Mouse (Mus musculus): ENCODE results near the gene Rest.

The Rest gene

DNA sequence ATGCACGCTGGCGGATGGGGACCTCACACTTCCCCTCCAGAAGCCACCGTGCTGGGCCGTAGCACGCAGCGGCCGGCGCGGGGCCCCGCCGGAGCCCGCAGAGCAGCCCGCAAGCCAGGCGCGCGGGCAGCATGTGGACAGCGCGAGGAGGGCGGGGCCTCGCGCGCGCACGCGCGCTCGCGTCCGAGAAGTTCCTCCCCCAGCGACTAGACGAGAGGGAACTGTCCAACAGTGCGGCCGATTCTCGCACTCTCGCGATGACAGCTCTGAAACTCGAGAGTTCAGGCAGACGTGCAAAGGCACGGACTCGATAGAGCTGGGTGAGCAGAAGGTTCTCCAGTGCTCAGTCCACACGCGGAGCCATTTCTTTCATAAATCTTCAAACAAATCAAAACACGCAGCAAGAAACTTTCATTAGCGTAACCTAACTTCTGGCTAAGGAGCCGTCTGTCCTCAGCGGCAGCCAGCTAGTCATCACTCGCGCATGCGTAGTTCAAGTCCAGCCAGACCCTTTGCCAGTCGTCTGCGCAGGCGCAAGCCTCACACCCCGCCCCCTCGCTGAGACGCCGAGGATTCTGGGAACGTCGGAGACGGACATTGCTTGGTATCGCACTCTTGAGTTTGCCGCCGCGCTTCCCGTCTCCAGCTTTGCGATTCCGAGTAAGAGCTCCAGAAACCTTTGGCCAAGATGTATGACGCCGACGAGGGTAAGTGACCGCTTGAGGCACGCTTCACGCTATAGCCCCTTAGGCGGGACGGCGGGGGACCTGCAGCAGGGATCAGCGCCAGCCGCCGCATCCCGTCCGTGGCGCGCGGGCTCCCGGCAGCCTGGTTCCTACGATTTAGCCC, 44.9 kb downstream of the Rest start, which contains the start of the genes Noa1 and Polr2b:
Gene Noa1, minus strand, starts transcription at position 161 of the 849 bp plus-strand sequence.
Gene Polr2b, plus strand, starts transcription at position 224 of the 849 bp plus-strand sequence.
- DNase-seq = peak; percentile 98 to 99

DNA sequence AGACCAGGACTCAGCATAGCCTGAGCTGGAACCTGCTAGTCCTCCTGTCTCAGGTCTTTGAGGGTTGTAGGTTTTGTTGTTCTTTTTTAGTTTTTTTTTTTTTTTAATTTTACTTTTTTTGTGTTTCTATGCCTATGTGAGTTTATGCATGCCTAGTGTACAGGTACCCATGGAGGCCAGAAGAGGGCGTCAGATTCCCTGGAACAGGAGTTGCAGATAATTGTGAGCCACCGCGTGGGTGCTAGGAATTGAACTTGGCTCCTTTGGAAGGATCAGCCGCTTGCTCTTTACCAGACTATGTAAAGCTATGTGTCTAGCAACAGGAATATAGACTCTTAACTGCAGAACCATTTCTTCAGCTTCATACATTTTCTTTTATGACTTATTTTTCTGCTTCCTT, 48.9 kb downstream of the Rest start:
- no peak for DNase-seq

DNA sequence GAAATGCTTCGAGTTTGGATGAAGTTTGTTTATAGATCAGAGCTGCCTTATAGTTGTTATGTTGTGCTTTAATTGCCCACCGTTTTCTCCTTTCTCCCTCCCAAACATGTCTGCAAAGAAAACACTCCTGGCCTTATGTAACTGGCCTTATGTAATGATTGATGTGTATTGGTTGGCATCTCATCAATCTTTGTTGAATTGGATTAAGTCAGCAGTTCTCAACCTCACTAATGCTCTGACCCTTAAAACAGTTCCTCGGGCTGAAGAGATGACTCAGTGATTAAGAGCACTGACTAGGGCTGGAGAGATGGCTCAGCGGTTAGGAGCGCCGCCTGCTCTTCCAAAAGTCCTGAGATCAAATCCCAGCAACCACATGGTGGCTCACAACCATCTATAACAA, 49.7 kb downstream of the Rest start:
- DNase-seq = no peak

DNA sequence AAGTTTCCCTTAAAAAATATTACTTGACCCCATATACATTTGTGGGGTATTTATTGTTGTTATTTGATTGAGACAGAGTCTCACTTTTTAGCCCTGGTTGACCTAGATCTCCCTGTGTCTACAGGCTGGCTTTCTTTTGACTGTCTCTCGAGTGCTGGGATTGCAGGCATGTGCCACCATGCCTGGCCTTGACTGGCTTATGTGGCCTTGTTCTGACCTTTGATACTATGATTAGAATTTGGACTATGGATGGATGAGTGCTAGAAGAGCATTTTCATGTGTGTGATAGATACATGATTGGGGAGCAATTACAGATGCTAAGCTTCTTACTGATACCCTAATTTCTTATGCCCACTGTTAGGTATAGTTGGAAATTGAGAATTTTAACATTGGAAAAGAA, 59.6 kb downstream of the Rest start:
- DNase-seq = no peak

DNA sequence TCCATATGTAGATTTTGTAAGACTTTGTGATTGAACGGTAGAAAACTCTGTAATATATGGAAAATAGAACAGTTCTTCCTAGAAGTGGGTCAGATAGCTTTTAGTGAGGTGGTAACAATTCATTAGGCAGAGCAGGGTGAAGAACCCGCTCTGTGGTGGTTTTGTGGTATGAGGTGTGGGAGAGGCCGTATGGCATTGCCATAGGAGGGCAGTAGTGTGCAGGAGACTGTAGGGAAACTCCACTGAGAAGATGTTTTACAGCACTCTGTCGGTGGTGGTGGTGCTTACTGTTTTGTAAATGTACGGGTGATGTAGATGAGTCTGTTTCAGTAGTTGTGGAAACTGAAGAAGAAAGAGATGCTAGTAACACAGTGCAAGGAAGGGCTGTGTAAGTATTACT, 64.9 kb downstream of the Rest start:
- peak in 1 of 2 experiments; percentile 36 for DNase-seq

Data from kidney, postnatal 36 days (tissue).